Mouse (Mus musculus): ENCODE data around the gene Smpd2. TPM values are rescaled to one million over a fixed set of nuclear protein-coding genes. Genes with fewer than 3 reads are reported as not detected.

Gene Smpd2
- polyA plus RNA-seq, 1 experiment from 2014 or later, result 36.5 TPM

DNA sequence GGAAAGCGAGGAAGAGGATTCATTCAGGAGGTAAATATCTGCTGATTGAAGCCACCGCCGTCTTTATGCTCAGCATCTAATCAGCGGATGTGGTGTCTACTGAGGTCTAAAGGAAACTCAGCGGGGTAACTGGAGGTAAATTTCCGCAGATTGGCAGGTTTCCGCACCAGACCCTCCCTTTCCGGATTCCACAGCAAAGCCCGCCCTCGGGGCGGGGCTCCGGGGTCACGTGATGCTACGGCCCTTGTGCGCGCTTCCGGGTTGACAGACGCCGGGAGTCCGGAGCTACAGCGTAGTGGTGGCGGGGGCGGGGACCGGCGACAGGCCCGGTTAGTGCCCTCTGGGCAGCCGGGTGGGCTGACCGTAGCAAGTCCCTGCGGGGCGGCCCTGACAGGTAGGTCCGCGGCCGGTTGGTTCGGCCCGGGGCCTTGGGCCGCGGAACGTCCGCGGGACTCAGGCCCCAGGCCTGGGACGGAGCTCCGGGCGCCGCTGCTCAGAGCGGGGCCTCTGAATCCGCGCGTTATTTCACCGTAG lies 40.0 kb downstream of the Smpd2 start, which contains the start of gene Zbtb24:
Gene Zbtb24 (plus strand): TSS at position 247 of the 534 bp plus-strand sequence.
- H3K9ac ChIP-seq (ENCODE audit: low read depth, low read length), result peak within 1 kb of the TSS; percentile 79

DNA sequence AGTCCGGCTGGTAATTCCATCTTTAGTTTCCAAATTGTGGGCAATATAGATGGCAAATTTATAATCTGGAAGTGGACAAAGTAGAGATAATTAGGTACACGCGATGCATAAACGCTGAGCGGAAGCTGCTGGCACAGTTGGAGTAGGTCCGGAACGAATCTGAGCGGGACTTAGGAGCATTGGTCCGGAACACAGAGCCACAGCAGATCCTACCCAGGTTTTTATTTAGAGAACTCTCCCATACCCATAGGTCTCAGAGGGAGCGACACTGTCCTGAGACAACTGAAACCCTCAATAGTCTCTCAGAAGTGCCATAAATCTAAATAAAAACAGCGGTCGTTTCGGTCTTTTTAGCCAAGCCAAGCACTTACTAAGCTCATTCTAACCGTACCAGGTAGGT lies 40.5 kb downstream of the Smpd2 start:
- Histone ChIP-seq H3K4me3 (ENCODE audit: low read depth, low read length) (peak overlapping the region; percentile 64), H3K9me3 (replicated peaks; ENCODE audit: control insufficient read depth, low read length, poor library complexity, severe bottlenecking) (no peaks in the 10 kb centered on the region), H3K27me3 (ENCODE audit: control insufficient read depth, insufficient read depth, low read depth, low read length) (no peaks in the 10 kb centered on the region), H3K4me1 (ENCODE audit: control insufficient read depth, insufficient read depth, low read length) (peaks cover 28% of the 10 kb centered on the region), H3K4me2 (ENCODE audit: low read length) (peak overlapping the region; percentile 63), H3K36me3 (ENCODE audit: control insufficient read depth, insufficient read depth, low read length) (peaks cover 3% of the 10 kb centered on the region; the same call in 1 of the 2 replicates), H3K27ac (ENCODE audit: low read length) (peak overlapping the region; percentile 86), H3K9ac (ENCODE audit: low read depth, low read length) (peak overlapping the region; percentile 79)
- ATAC-seq, result peak; percentile 83
- WGBS, result 6% methylated on average over 14 of the region's 14 CpGs

More for the DNA sequence above, 40.0 kb downstream of the Smpd2 start, which contains the start of gene Zbtb24:
- no peaks in the 10 kb centered on the region for H3K9me3 ChIP-seq (replicated peaks; ENCODE audit: control insufficient read depth, low read length, poor library complexity, severe bottlenecking)
- H3K4me1 ChIP-seq (ENCODE audit: control insufficient read depth, insufficient read depth, low read length), result peaks cover 28% of the 10 kb centered on the region
- no peaks in the 10 kb centered on the region for H3K27me3 ChIP-seq (ENCODE audit: control insufficient read depth, insufficient read depth, low read depth, low read length)
- peak within 1 kb of the TSS; percentile 86 for H3K27ac ChIP-seq (ENCODE audit: low read length)
- under 1% methylated on average over 49 of the region's 49 CpGs for WGBS
- peak; percentile 97 for ATAC-seq
- peak within 1 kb of the TSS; percentile 64 for H3K4me3 ChIP-seq (ENCODE audit: low read depth, low read length)
- H3K36me3 ChIP-seq (ENCODE audit: control insufficient read depth, insufficient read depth, low read length), result peaks cover 3% of the 10 kb centered on the region; the same call in 1 of the 2 replicates
- peak within 1 kb of the TSS; percentile 63 for H3K4me2 ChIP-seq (ENCODE audit: low read length)

DNA sequence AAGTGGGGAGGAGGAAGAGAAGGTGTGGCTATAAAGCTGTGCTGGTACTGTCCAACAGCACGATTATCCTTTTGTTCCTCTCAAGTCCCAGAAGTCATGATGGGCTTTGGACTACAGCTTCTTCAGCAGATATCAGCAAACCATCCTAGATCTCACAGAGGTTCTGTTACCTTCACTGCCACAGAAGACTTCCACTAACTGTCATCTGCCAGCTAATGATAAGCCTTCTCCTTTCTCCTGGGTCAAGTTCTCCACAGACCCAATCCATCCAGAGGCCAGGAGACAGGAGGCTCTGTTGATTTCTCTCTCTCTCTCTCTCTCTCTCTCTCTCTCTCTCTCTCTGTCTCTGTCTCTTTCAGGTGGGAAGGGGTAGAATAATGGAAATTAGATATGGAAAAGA lies 42.0 kb downstream of the Smpd2 start:
- peaks cover 3% of the 10 kb centered on the region; the same call in 1 of the 2 replicates for H3K36me3 ChIP-seq (ENCODE audit: control insufficient read depth, insufficient read depth, low read length)
- no peak for ATAC-seq
- 81% methylated on average over 1 of the region's 1 CpGs for whole genome bisulfite sequencing

More for the DNA sequence above, 42.0 kb downstream of the Smpd2 start:
- H3K4me2 ChIP-seq (ENCODE audit: low read length), result no peak overlapping the region
- no peak overlapping the region for H3K4me3 ChIP-seq (ENCODE audit: low read depth, low read length)
- H3K9ac ChIP-seq (ENCODE audit: low read depth, low read length), result no peak overlapping the region
- no peaks in the 10 kb centered on the region for H3K9me3 ChIP-seq (replicated peaks; ENCODE audit: control insufficient read depth, low read length, poor library complexity, severe bottlenecking)
- H3K27ac ChIP-seq (ENCODE audit: low read length), result no peak overlapping the region
- no peaks in the 10 kb centered on the region for H3K27me3 ChIP-seq (ENCODE audit: control insufficient read depth, insufficient read depth, low read depth, low read length)
- H3K4me1 ChIP-seq (ENCODE audit: control insufficient read depth, insufficient read depth, low read length), result peaks cover 22% of the 10 kb centered on the region

Other genes with a start within 250 kb of the Smpd2 start
- 31.6 and 32.5 TPM in 2 replicates for gene Fig4, start 187.1 kb downstream of the Smpd2 start, polyA plus RNA-seq (2015; fragmentation: Nextera tagmentation; extraction: Ambion mirVana)
- 0.16 and 0.28 TPM in 2 replicates for gene Ak9, start 186.4 kb downstream of the Smpd2 start, polyA plus RNA-seq (2015; fragmentation: Nextera tagmentation; extraction: Ambion mirVana)
- 19.3 and 20.0 TPM in 2 replicates for gene Zbtb24, start 40.0 kb downstream of the Smpd2 start, polyA plus RNA-seq (2015; fragmentation: Nextera tagmentation; extraction: Ambion mirVana)
- gene Mical1, start 14.1 kb downstream of the Smpd2 start, polyA plus RNA-seq (2015; fragmentation: Nextera tagmentation; extraction: Ambion mirVana), result 23.2 and 24.6 TPM in 2 replicates
- 4.0 and 4.1 TPM in 2 replicates for gene Ppil6, start 70 bp upstream of the Smpd2 start, polyA plus RNA-seq (2015; fragmentation: Nextera tagmentation; extraction: Ambion mirVana)
- 44.7 and 48.8 TPM in 2 replicates for gene Cd164, start 29.0 kb upstream of the Smpd2 start, polyA plus RNA-seq (2015; fragmentation: Nextera tagmentation; extraction: Ambion mirVana)
- gene Ccdc162, start 226.3 kb upstream of the Smpd2 start, polyA plus RNA-seq (2015; fragmentation: Nextera tagmentation; extraction: Ambion mirVana), result 0.90 and 0.91 TPM in 2 replicates